In genomic region chr1:89627650-89628049, GRCm38 (mm10) we compare ENCODE assay signal across 9 mouse cellular contexts.
DNase-seq lines count a peak whose midpoint lies in the region; ATAC-seq and TF ChIP-seq lines count a peak whose summit lies in the region.
"Had no signal": no experiment of that assay in that cellular context is flagged by ENCODE, and none has a peak within 500 bp of the region (broad histone marks: within the 10 kb centered on the region; RNA-seq: fewer than 3 reads in every experiment).

No protein-coding gene starts in this region.

- no peak overlapping the region for H3K4me3 ChIP-seq in ES-Bruce4 (ENCODE audit: low read depth, low read length)
- H3K4me3 ChIP-seq in bone marrow macrophage, adult 2 months (ENCODE audit: insufficient read depth, low read length): no peak overlapping the region
- no peak overlapping the region for H3K4me3 ChIP-seq in left cerebral cortex, adult 2 months
- no peak overlapping the region for H3K4me3 ChIP-seq in testis, adult 2 months (ENCODE audit: control insufficient read depth, low read depth, low read length)
- H3K4me3 ChIP-seq in forebrain, embryonic 12.5 days (replicated peaks): no peak overlapping the region
- H3K4me3 ChIP-seq: liver, embryonic 15.5 days had no signal

- no peaks in the 10 kb centered on the region for H3K9me3 ChIP-seq in ES-Bruce4 (replicated peaks; ENCODE audit: control insufficient read depth, insufficient read depth, low read length, poor library complexity, severe bottlenecking)
- H3K9me3 ChIP-seq in forebrain, embryonic 12.5 days: no peaks in the 10 kb centered on the region
- H3K9me3 ChIP-seq: liver, embryonic 15.5 days had no signal

- DNase-seq in kidney, adult 9 months: peak; percentile 28
- DNase-seq in kidney, adult 11 months: no peak
- peak in 1 of 2 experiments; percentile 38 for DNase-seq in left cerebral cortex, adult 2 months (ENCODE audit: extremely low spot score in 1 of 2, low spot score in 2 of 2)
- DNase-seq in spleen, adult 18-20 months: no peak

- no peaks in the 10 kb centered on the region; the same call in 1 of the 2 replicates for H3K36me3 ChIP-seq in ES-Bruce4 (ENCODE audit: control insufficient read depth, insufficient read depth, low read length, poor library complexity, severe bottlenecking)
- no peaks in the 10 kb centered on the region for H3K36me3 ChIP-seq in testis, adult 2 months (ENCODE audit: control insufficient read depth, insufficient read depth, low read length)
- H3K36me3 ChIP-seq in forebrain, embryonic 12.5 days (replicated peaks): peaks cover 10% of the 10 kb centered on the region
- H3K36me3 ChIP-seq: liver, embryonic 15.5 days had no signal

- no peak for TF ChIP-seq EP300 in ES-Bruce4 (IDR thresholded peaks at IDR 0.05; ENCODE audit: insufficient read depth, low read depth, low read length)

- no peak overlapping the region for H3K27ac ChIP-seq in ES-Bruce4 (ENCODE audit: insufficient read depth, low read length)
- H3K27ac ChIP-seq in bone marrow macrophage, adult 2 months (ENCODE audit: insufficient read depth, low read depth, low read length): no peak overlapping the region
- H3K27ac ChIP-seq in left cerebral cortex, adult 2 months: no peak overlapping the region
- no peak overlapping the region for H3K27ac ChIP-seq in testis, adult 2 months (ENCODE audit: control insufficient read depth, insufficient read depth, low read depth, low read length)
- no peak overlapping the region for H3K27ac ChIP-seq in forebrain, embryonic 12.5 days
- H3K27ac ChIP-seq: liver, embryonic 15.5 days had no signal

- H3K4me2 ChIP-seq in forebrain, embryonic 12.5 days: no peak overlapping the region
- H3K4me2 ChIP-seq: liver, embryonic 15.5 days had no signal

- WGBS in forebrain, embryonic 12.5 days: 57% methylated on average over 3 of the region's 3 CpGs

- peak; percentile 60 for TF ChIP-seq CTCF in ES-Bruce4 (IDR thresholded peaks at IDR 0.05; ENCODE audit: low read depth, low read length)
- TF ChIP-seq CTCF in bone marrow macrophage, adult 2 months (IDR thresholded peaks at IDR 0.05; ENCODE audit: low read depth, low read length): peak; percentile 44
- peak; percentile 68 for TF ChIP-seq CTCF in left cerebral cortex, adult 2 months (IDR thresholded peaks at IDR 0.05)
- TF ChIP-seq CTCF in testis, adult 2 months (IDR thresholded peaks at IDR 0.05; ENCODE audit: control insufficient read depth, insufficient read depth, insufficient replicate concordance, low read depth, low read length): peak; percentile 51; the same call in 1 of the 2 replicates

- no peak overlapping the region for H3K9ac ChIP-seq in ES-Bruce4 (ENCODE audit: low read depth, poor library complexity, severe bottlenecking)
- H3K9ac ChIP-seq in forebrain, embryonic 12.5 days: no peak overlapping the region
- H3K9ac ChIP-seq: liver, embryonic 15.5 days had no signal

- TF ChIP-seq POLR2A in ES-Bruce4 (IDR thresholded peaks at IDR 0.05; ENCODE audit: insufficient read depth, low read length): no peak
- TF ChIP-seq POLR2A in bone marrow macrophage, adult 2 months (IDR thresholded peaks at IDR 0.05; ENCODE audit: borderline replicate concordance, low read depth, low read length): no peak
- TF ChIP-seq POLR2A in testis, adult 2 months (IDR thresholded peaks at IDR 0.05; ENCODE audit: control insufficient read depth, low read depth, low read length): no peak

- intact Hi-C loops in left cerebral cortex, adult 2 months (cut with DNase I): no loop called here

- H3K27me3 ChIP-seq in ES-Bruce4 (ENCODE audit: control insufficient read depth, insufficient read depth, low read length, poor library complexity, severe bottlenecking): no peaks in the 10 kb centered on the region
- no peaks in the 10 kb centered on the region for H3K27me3 ChIP-seq in testis, adult 2 months (ENCODE audit: control insufficient read depth, insufficient read depth, low read length)
- H3K27me3 ChIP-seq in forebrain, embryonic 12.5 days: no peaks in the 10 kb centered on the region
- H3K27me3 ChIP-seq: liver, embryonic 15.5 days had no signal

- no peaks in the 10 kb centered on the region for H3K4me1 ChIP-seq in ES-Bruce4 (ENCODE audit: control insufficient read depth, insufficient read depth, low read length)
- no peaks in the 10 kb centered on the region for H3K4me1 ChIP-seq in bone marrow macrophage, adult 2 months (ENCODE audit: control insufficient read depth, insufficient read depth, low read length)
- H3K4me1 ChIP-seq in testis, adult 2 months (ENCODE audit: control insufficient read depth, insufficient read depth, low read length): no peaks in the 10 kb centered on the region; the same call in 1 of the 2 replicates
- peaks cover 4% of the 10 kb centered on the region; the same call in 1 of the 2 replicates for H3K4me1 ChIP-seq in forebrain, embryonic 12.5 days
- H3K4me1 ChIP-seq: liver, embryonic 15.5 days had no signal

- ATAC-seq in forebrain, embryonic 12.5 days (ENCODE audit: low FRiP score): no peak
